Mouse (Mus musculus): ENCODE data around the gene Sfxn3. TPM values are rescaled to one million over a fixed set of nuclear protein-coding genes. Genes with fewer than 3 reads are reported as not detected.

Sfxn3 gene
- polyA plus RNA-seq, 1 experiment from 2014 or later = 67.8 TPM

DNA sequence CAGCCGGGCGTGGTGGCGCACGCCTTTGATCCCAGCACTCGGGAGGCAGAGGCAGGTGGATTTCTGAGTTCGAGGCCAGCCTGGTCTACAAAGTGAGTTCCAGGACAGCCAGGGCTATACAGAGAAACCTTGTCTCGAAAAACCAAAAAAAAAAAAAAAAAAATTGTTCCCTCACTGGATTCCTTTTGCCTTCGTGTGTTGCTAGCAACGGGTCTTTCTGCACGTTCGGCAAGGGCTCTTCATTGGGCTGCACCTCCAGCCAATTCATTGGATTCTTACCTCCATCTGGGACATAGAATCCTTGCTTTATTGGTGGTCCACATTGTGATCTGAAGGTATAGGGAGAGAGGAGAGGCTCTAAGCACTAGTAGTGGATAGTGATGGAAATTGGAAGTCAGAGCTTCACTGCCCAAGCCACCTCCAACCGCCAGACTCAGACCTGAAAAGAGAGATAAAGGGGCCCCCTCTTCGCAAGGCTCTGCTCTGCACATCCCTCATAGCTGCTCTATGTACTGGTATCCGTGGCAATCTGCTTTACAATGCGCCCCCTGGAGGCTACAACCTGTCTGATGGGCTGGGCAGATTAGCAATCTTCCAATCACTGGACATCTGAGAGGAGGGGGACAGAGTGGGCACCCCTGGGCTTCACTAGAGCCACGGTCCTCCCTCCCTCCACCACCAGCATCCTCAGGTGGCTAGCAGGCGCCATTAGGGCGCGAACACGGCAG lies 16.4 kb downstream of the Sfxn3 start:
- Histone ChIP-seq H3K4me1 (replicated peaks; ENCODE audit: control insufficient read depth, insufficient read depth, low read length) (peaks cover 8% of the 10 kb centered on the region), H3K9ac (peak overlapping the region; percentile 48), H3K4me3 (replicated peaks; ENCODE audit: low read length) (no peak overlapping the region), H3K36me3 (replicated peaks; ENCODE audit: control insufficient read depth, insufficient read depth) (no peaks in the 10 kb centered on the region), H3K27me3 (ENCODE audit: control insufficient read depth, insufficient read depth, low read length) (peaks cover 45% of the 10 kb centered on the region), H3K9me3 (ENCODE audit: control insufficient read depth, low read length) (no peaks in the 10 kb centered on the region), H3K27ac (no peak overlapping the region), H3K4me2 (replicated peaks) (peak overlapping the region; percentile 31)
- DNase-seq (ENCODE audit: low spot score) (peak; percentile 54), ATAC-seq (ENCODE audit: low FRiP score) (peak; percentile 29; the same call in 1 of the 2 replicates)
- 40% methylated on average over 18 of the region's 20 CpGs for WGBS

DNA sequence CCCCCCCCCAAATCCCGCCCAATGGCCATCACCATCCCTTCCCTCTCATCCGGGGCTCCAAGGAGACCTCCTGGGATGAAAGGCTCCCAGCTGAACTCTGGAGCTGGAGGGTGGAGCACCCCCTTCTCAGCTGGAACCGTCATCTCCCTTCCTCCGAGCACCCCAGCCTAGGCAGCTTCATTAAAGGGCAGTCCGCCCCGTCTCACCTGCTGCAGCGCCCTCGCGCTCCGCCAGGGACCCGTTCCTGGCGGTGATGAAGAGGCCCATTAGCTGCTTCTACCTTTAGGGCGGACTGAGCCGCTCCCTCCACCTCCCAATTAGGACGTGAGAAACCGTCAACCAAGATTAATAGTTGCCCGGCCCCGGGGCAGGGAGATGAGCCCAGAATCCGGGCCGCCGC lies 17.9 kb downstream of the Sfxn3 start:
- no peak overlapping the region for H3K27ac ChIP-seq
- no peak overlapping the region for H3K4me3 ChIP-seq (replicated peaks; ENCODE audit: low read length)
- WGBS = 2% methylated on average over 20 of the region's 21 CpGs
- H3K4me2 ChIP-seq (replicated peaks) = 0 out of 2 replicates have a peak overlapping the region, but pooled peaks have one; percentile 2
- no peak for DNase-seq (ENCODE audit: low spot score)
- no peak overlapping the region for H3K9ac ChIP-seq
- H3K4me1 ChIP-seq (replicated peaks; ENCODE audit: control insufficient read depth, insufficient read depth, low read length) = 0 out of 2 replicates have a peak, but pooled peaks cover 4% of the 10 kb centered on the region
- no peak for ATAC-seq (ENCODE audit: low FRiP score)
- peaks cover 45% of the 10 kb centered on the region for H3K27me3 ChIP-seq (ENCODE audit: control insufficient read depth, insufficient read depth, low read length)
- H3K9me3 ChIP-seq (ENCODE audit: control insufficient read depth, low read length) = no peaks in the 10 kb centered on the region
- no peaks in the 10 kb centered on the region for H3K36me3 ChIP-seq (replicated peaks; ENCODE audit: control insufficient read depth, insufficient read depth)

DNA sequence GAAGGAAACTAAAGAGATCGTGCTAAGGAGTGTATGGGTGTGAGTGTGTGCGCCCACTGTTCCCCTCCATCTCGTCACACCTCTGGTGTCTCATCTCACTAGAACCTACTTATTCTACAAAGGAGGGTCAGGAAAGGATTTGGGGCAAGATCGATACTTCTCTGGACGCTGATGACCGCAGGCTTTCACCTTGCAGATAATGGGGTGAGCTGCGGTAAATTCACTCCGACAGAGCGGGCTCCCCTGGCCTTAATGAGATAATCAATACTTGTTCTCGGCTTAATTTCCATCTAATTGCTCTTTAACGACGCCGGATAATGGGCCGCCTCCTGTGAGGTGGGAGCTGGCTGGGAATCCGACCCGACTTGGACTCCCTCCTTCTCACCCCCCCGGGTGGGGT lies 19.9 kb downstream of the Sfxn3 start:
- DNase-seq (ENCODE audit: low spot score) (no peak), ATAC-seq (ENCODE audit: low FRiP score) (no peak)
- WGBS = 21% methylated on average over 17 of the region's 17 CpGs
- Histone ChIP-seq H3K36me3 (replicated peaks; ENCODE audit: control insufficient read depth, insufficient read depth) (no peaks in the 10 kb centered on the region), H3K27ac (no peak overlapping the region), H3K27me3 (ENCODE audit: control insufficient read depth, insufficient read depth, low read length) (peaks cover 56% of the 10 kb centered on the region), H3K4me1 (replicated peaks; ENCODE audit: control insufficient read depth, insufficient read depth, low read length) (0 out of 2 replicates have a peak, but pooled peaks cover 4% of the 10 kb centered on the region), H3K4me3 (replicated peaks; ENCODE audit: low read length) (no peak overlapping the region), H3K4me2 (replicated peaks) (no peak overlapping the region), H3K9ac (no peak overlapping the region), H3K9me3 (ENCODE audit: control insufficient read depth, low read length) (no peaks in the 10 kb centered on the region)

DNA sequence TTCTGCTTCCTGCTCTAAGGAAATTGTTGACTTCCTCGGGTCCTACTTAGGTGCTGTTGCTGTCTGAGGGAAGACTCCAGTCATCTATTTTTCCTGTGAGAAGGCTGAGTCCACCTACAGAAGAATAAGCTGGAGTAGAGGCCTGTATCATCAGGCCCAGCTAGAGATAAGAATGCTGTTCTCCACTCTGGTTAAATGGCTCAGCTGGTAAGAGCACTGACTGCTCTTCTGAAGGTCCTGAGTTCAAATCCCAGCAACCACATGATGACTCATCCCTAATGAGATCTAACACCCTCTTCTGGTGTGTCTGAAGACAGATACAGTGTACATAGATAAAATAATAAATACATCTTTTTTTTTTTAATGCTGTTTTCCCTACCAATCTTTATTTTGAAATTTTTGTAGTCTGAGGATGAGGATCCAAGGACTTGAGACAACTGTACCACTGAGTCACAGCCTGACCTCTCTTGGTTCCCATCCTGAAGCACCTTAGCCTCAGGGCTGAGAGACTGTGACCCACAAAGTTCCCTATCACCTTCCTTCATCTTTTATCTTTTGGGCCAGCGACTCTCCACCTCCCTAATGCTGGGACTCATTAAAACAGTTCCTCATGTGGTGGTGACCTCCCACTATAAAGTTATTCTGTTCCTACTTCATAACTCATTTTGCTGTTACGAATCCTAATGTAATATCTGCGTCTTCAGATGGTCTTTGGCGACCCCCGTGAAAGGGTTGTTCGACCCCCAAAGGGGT lies 20.6 kb downstream of the Sfxn3 start:
- Histone ChIP-seq H3K4me3 (replicated peaks; ENCODE audit: low read length) (no peak overlapping the region), H3K27me3 (ENCODE audit: control insufficient read depth, insufficient read depth, low read length) (peaks cover 59% of the 10 kb centered on the region), H3K4me2 (replicated peaks) (no peak overlapping the region), H3K9me3 (ENCODE audit: control insufficient read depth, low read length) (no peaks in the 10 kb centered on the region), H3K36me3 (replicated peaks; ENCODE audit: control insufficient read depth, insufficient read depth) (no peaks in the 10 kb centered on the region), H3K27ac (no peak overlapping the region), H3K4me1 (replicated peaks; ENCODE audit: control insufficient read depth, insufficient read depth, low read length) (0 out of 2 replicates have a peak, but pooled peaks cover 4% of the 10 kb centered on the region), H3K9ac (no peak overlapping the region)
- DNase-seq (ENCODE audit: low spot score) = no peak
- ATAC-seq (ENCODE audit: low FRiP score) = no peak
- 81% methylated on average over 7 of the region's 7 CpGs for WGBS

DNA sequence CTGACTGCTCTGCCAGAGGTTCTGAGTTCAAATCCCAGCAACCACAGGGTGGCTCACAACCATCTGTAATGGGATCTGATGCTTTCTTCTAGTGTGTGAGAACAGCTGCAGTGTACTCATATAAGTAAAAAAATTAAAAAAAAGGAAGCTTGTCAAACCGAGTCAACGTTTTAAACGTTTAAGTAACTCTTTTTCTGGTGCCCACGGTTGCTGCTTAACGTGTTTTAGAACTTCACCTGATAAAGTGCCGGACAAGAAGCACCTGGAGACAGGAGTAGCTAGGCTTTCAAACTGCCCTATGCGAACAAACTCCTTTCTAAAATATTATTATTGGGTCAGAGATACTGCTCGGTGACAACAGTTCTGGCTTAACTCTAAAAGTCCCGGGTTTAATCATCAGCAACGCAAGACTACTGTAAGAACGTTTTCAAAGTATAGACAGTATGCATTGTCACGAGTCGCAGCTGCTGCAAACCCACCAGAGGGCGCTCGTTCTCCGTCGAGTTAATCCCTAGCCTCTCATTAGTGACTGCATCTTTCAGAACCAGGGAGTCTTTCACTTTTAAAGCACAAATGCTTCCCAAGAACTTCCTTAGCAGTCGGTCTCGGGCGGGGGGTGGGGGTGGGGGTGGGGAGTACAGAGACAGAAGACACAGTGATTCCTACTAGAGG lies 26.7 kb downstream of the Sfxn3 start:
- peaks cover 13% of the 10 kb centered on the region for H3K4me1 ChIP-seq (replicated peaks; ENCODE audit: control insufficient read depth, insufficient read depth, low read length)
- H3K4me2 ChIP-seq (replicated peaks) = peak overlapping the region; percentile 91
- no peaks in the 10 kb centered on the region for H3K36me3 ChIP-seq (replicated peaks; ENCODE audit: control insufficient read depth, insufficient read depth)
- DNase-seq (ENCODE audit: low spot score) = peak; percentile 83
- peak overlapping the region; percentile 74 for H3K9ac ChIP-seq
- peak overlapping the region; percentile 57 for H3K4me3 ChIP-seq (replicated peaks; ENCODE audit: low read length)
- peak overlapping the region; percentile 90; the same call in 1 of the 2 replicates for H3K27ac ChIP-seq
- 9% methylated on average over 20 of the region's 20 CpGs for WGBS
- ATAC-seq (ENCODE audit: low FRiP score) = 0 out of 2 replicates have a peak, but pooled peaks have one; percentile 28
- H3K27me3 ChIP-seq (ENCODE audit: control insufficient read depth, insufficient read depth, low read length) = peaks cover 56% of the 10 kb centered on the region
- H3K9me3 ChIP-seq (ENCODE audit: control insufficient read depth, low read length) = no peaks in the 10 kb centered on the region

DNA sequence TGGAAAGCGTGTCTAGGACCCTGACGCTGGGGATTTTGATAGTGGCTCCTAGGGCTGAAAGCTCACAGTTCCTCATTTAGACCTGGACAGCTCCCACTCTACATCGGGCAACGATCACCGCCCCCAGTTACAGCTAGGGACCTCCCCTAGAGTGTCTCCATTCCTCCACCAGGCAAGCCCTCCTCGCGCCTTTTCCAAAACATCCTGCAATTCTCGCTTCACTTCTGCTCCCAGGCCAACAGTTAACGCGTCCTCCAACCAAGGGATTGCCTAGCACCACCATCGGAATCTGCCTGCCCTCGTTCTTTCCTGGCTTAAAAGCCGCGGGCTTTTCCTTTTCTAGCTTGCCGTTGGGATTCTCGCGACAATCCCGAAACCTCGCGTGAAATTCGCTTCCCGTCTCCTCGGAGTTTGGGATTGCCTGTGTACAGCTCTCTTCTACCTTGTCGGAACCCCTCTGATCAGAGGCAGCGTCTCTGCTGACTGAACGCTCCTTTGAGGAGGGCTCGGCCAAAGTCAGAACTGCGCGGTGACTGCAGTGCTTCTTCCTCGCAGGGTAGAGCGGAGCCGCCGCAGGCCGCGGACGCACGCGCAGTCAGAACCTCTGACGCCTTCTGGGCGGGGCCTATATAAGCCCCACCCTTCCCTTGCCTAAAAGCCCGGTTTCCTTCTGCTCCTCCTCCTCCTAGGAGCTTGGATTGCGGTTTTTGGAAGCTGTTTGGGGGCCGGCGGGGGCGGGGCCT lies 27.4 kb downstream of the Sfxn3 start, which contains the start of gene Kazald1:
TSS of gene Kazald1 (plus strand) at position 662 of the 743 bp plus-strand sequence.
- WGBS = under 1% methylated on average over 45 of the region's 45 CpGs
- Histone ChIP-seq H3K27ac (peak within 1 kb of the TSS; percentile 90), H3K27me3 (ENCODE audit: control insufficient read depth, insufficient read depth, low read length) (peaks cover 64% of the 10 kb centered on the region), H3K9me3 (ENCODE audit: control insufficient read depth, low read length) (no peaks in the 10 kb centered on the region), H3K4me3 (replicated peaks; ENCODE audit: low read length) (peak within 1 kb of the TSS; percentile 57), H3K36me3 (replicated peaks; ENCODE audit: control insufficient read depth, insufficient read depth) (no peaks in the 10 kb centered on the region), H3K9ac (peak within 1 kb of the TSS; percentile 74), H3K4me2 (replicated peaks) (peak within 1 kb of the TSS; percentile 91), H3K4me1 (replicated peaks; ENCODE audit: control insufficient read depth, insufficient read depth, low read length) (peaks cover 14% of the 10 kb centered on the region)
- ATAC-seq (ENCODE audit: low FRiP score) (peak; percentile 84), DNase-seq (ENCODE audit: low spot score) (peak; percentile 97)

DNA sequence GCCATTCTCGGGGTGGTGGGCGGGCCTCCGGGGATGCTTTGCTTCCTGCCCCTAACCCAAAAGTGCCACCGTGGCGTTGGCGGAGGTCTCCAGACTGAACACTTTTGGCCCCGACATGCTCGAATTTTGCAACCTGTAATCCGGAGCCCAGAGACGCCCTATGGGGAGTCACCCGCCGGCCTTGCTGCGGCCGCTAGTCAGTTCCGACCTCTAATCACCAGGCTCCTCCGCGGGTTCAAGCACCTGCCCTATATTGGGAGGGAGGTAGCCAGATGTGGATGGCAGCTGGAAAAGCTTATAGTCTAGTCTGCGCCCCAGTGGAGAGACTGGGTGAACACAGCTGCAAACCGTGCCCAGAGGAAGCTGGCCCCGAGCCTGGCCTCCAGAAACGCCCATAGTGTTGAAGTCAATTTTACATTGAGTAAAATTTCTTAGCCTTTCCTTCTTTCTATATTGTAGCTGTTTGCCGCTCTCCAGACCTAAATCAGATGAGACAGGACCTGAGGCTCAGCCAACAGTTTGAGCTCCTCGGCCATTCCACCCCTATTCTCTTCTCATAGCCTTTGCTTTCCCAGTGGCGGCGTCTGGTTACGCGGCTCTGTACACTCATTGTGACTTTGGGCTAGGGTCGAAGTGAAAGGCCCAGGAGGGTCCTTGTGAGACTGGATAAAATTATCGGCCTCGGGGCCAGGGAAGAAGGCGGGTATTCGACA lies 28.2 kb downstream of the Sfxn3 start:
- Histone ChIP-seq H3K4me3 (replicated peaks; ENCODE audit: low read length) (peak overlapping the region; percentile 57), H3K27ac (no peak overlapping the region), H3K4me2 (replicated peaks) (peak overlapping the region; percentile 91), H3K4me1 (replicated peaks; ENCODE audit: control insufficient read depth, insufficient read depth, low read length) (peaks cover 21% of the 10 kb centered on the region), H3K36me3 (replicated peaks; ENCODE audit: control insufficient read depth, insufficient read depth) (no peaks in the 10 kb centered on the region), H3K9ac (peak overlapping the region; percentile 74), H3K9me3 (ENCODE audit: control insufficient read depth, low read length) (no peaks in the 10 kb centered on the region), H3K27me3 (ENCODE audit: control insufficient read depth, insufficient read depth, low read length) (peaks cover 69% of the 10 kb centered on the region)
- DNase-seq (ENCODE audit: low spot score) (peak; percentile 40), ATAC-seq (ENCODE audit: low FRiP score) (peak; percentile 46; the same call in 1 of the 2 replicates)
- under 1% methylated on average over 32 of the region's 32 CpGs for WGBS

DNA sequence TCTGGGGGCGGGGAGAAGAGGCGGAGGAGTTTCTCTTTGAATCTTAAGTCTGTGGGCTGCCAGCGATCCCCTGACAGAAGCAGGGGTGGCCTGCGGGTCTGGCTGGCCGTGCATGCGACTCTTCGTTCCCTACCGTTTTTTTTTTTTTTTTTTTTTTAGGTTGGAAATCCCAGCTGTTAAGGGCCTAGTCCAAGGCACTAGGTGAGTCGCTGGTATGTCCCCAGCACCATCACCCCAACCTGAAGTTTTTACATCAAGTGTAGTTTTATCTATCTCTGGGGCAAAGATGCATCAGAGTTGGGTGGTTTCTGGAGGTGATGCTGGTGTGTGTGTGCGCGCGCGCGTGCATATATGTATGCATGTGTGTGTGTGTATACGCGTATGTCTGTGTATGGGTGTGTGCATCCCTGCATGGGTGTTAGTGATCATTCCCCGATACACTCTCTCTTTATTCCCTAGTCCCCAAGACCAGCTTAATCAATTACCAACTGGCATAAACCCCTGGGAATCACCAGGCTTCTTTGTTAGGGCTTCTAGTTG lies 28.8 kb downstream of the Sfxn3 start:
- Histone ChIP-seq H3K27ac (no peak overlapping the region), H3K4me1 (replicated peaks; ENCODE audit: control insufficient read depth, insufficient read depth, low read length) (peaks cover 28% of the 10 kb centered on the region), H3K9ac (peak overlapping the region; percentile 32), H3K4me2 (replicated peaks) (peak overlapping the region; percentile 91), H3K27me3 (ENCODE audit: control insufficient read depth, insufficient read depth, low read length) (peaks cover 73% of the 10 kb centered on the region), H3K36me3 (replicated peaks; ENCODE audit: control insufficient read depth, insufficient read depth) (no peaks in the 10 kb centered on the region), H3K4me3 (replicated peaks; ENCODE audit: low read length) (peak overlapping the region; percentile 30), H3K9me3 (ENCODE audit: control insufficient read depth, low read length) (no peaks in the 10 kb centered on the region)
- WGBS = 8% methylated on average over 17 of the region's 17 CpGs
- ATAC-seq (ENCODE audit: low FRiP score) (no peak), DNase-seq (ENCODE audit: low spot score) (no peak)
